Mouse (Mus musculus): ENCODE measurements around the gene Sctr. TPM values are rescaled to one million over a fixed set of nuclear protein-coding genes. Genes with fewer than 3 reads are reported as not detected.

Sctr gene
- total and polyA plus RNA-seq, 2 experiments from 2014 or later, result not detected

- Histone ChIP-seq H3K4me2 (ENCODE audit: low read depth, low read length) (no peak overlapping the region), H3K36me3 (replicated peaks; ENCODE audit: control insufficient read depth, insufficient read depth, low read length) (no peaks in the 10 kb centered on the region), H3K9ac (replicated peaks; ENCODE audit: low read depth, low read length) (no peak overlapping the region), H3K4me1 (ENCODE audit: control insufficient read depth, insufficient read depth) (no peaks in the 10 kb centered on the region), H3K9me3 (replicated peaks; ENCODE audit: control insufficient read depth, low read length) (no peaks in the 10 kb centered on the region), H3K27me3 (ENCODE audit: control insufficient read depth, insufficient read depth, low read length) (no peaks in the 10 kb centered on the region), H3K27ac (ENCODE audit: low read depth) (no peak overlapping the region), H3K4me3 (ENCODE audit: low read depth, low read length) (no peak overlapping the region)
- ATAC-seq (ENCODE audit: insufficient read depth, low read depth) (no peak), DNase-seq (ENCODE audit: low spot score) (no peak)
- WGBS, result 70% methylated on average over 5 of the region's 5 CpGs
- no peak for TF ChIP-seq CTCF (IDR thresholded peaks at IDR 0.05; ENCODE audit: low read depth)
Observed at GRCm38 (mm10) chr1:120060687-120061086, 54.0 kb downstream of the Sctr start.

DNA sequence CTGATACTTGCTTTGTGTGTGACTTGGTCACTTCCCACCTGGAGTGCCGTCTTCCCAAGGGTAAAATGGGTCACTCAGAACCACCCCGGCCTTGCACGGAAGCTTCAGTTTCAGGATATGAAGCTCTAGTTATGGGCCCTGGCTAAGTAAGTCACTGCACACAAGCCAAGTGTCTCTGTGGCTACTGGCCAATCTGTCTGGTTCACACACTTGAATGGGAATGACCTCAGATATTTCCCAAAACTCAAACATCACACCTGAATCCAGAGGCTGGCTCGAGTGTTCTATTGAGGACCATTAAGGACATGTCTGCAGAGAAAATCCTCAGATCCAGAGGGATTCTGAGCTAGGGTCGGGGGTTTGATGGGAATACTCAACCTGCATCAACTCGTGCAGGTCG lies 55.5 kb downstream of the Sctr start:
- no peak overlapping the region for H3K4me2 ChIP-seq (ENCODE audit: low read depth, low read length)
- H3K27ac ChIP-seq (ENCODE audit: low read depth), result no peak overlapping the region
- 87% methylated on average over 7 of the region's 7 CpGs for WGBS
- H3K4me3 ChIP-seq (ENCODE audit: low read depth, low read length), result no peak overlapping the region
- no peak for DNase-seq (ENCODE audit: low spot score)
- no peak overlapping the region for H3K9ac ChIP-seq (replicated peaks; ENCODE audit: low read depth, low read length)
- ATAC-seq (ENCODE audit: insufficient read depth, low read depth), result no peak
- no peak for TF ChIP-seq EP300 (IDR thresholded peaks at IDR 0.05; ENCODE audit: low read depth)
- no peak for TF ChIP-seq CTCF (IDR thresholded peaks at IDR 0.05; ENCODE audit: low read depth)
- H3K9me3 ChIP-seq (replicated peaks; ENCODE audit: control insufficient read depth, low read length), result no peaks in the 10 kb centered on the region
- no peaks in the 10 kb centered on the region for H3K4me1 ChIP-seq (ENCODE audit: control insufficient read depth, insufficient read depth)
- no peaks in the 10 kb centered on the region for H3K36me3 ChIP-seq (replicated peaks; ENCODE audit: control insufficient read depth, insufficient read depth, low read length)
- H3K27me3 ChIP-seq (ENCODE audit: control insufficient read depth, insufficient read depth, low read length), result no peaks in the 10 kb centered on the region

- no peaks in the 10 kb centered on the region for H3K9me3 ChIP-seq (replicated peaks; ENCODE audit: control insufficient read depth, low read length)
- H3K27me3 ChIP-seq (ENCODE audit: control insufficient read depth, insufficient read depth, low read length), result no peaks in the 10 kb centered on the region
- no peaks in the 10 kb centered on the region for H3K36me3 ChIP-seq (replicated peaks; ENCODE audit: control insufficient read depth, insufficient read depth, low read length)
- DNase-seq (ENCODE audit: low spot score) (no peak), ATAC-seq (ENCODE audit: insufficient read depth, low read depth) (no peak)
- no peak overlapping the region for H3K27ac ChIP-seq (ENCODE audit: low read depth)
- H3K4me3 ChIP-seq (ENCODE audit: low read depth, low read length), result no peak overlapping the region
- TF ChIP-seq EP300 (IDR thresholded peaks at IDR 0.05; ENCODE audit: low read depth) (no peak), CTCF (IDR thresholded peaks at IDR 0.05; ENCODE audit: low read depth) (no peak)
- 87% methylated on average over 11 of the region's 11 CpGs for WGBS
- no peaks in the 10 kb centered on the region for H3K4me1 ChIP-seq (ENCODE audit: control insufficient read depth, insufficient read depth)
- no peak overlapping the region for H3K9ac ChIP-seq (replicated peaks; ENCODE audit: low read depth, low read length)
- no peak overlapping the region for H3K4me2 ChIP-seq (ENCODE audit: low read depth, low read length)
Observed at GRCm38 (mm10) chr1:120064036-120064682, 57.5 kb downstream of the Sctr start.

- DNase-seq (ENCODE audit: low spot score) (no peak), ATAC-seq (ENCODE audit: insufficient read depth, low read depth) (no peak)
- H3K36me3 ChIP-seq (replicated peaks; ENCODE audit: control insufficient read depth, insufficient read depth, low read length), result no peaks in the 10 kb centered on the region
- no peak overlapping the region for H3K27ac ChIP-seq (ENCODE audit: low read depth)
- no peak overlapping the region for H3K4me2 ChIP-seq (ENCODE audit: low read depth, low read length)
- H3K27me3 ChIP-seq (ENCODE audit: control insufficient read depth, insufficient read depth, low read length), result no peaks in the 10 kb centered on the region
- H3K9ac ChIP-seq (replicated peaks; ENCODE audit: low read depth, low read length), result no peak overlapping the region
- 85% methylated on average over 8 of the region's 8 CpGs for WGBS
- no peak overlapping the region for H3K4me3 ChIP-seq (ENCODE audit: low read depth, low read length)
- no peaks in the 10 kb centered on the region for H3K9me3 ChIP-seq (replicated peaks; ENCODE audit: control insufficient read depth, low read length)
- TF ChIP-seq CTCF (IDR thresholded peaks at IDR 0.05; ENCODE audit: low read depth) (no peak), EP300 (IDR thresholded peaks at IDR 0.05; ENCODE audit: low read depth) (no peak)
- H3K4me1 ChIP-seq (ENCODE audit: control insufficient read depth, insufficient read depth), result no peaks in the 10 kb centered on the region
Observed at GRCm38 (mm10) chr1:120066159-120066558, 59.5 kb downstream of the Sctr start.

DNA sequence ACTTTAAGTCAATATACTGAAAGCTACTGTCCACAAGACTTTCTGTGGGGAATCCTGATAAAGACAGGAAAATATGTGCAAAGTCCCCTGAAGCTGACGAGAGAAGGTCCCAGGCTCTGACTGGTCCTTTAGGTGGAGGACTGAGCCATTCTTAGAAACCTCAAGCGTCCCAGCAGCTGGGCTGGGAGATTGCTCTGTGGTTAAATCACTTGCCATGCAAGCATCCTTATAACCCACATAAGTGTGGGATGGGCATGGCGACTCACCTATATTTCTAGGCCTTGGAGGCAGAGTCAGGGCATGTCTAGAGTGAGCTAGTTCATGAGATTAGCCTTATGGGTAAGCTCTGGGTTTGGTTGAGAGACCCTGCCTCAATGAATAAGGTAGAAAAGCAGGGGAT lies 59.9 kb downstream of the Sctr start:
- Histone ChIP-seq H3K27me3 (ENCODE audit: control insufficient read depth, insufficient read depth, low read length) (no peaks in the 10 kb centered on the region), H3K27ac (ENCODE audit: low read depth) (no peak overlapping the region), H3K9ac (replicated peaks; ENCODE audit: low read depth, low read length) (no peak overlapping the region), H3K36me3 (replicated peaks; ENCODE audit: control insufficient read depth, insufficient read depth, low read length) (no peaks in the 10 kb centered on the region), H3K4me2 (ENCODE audit: low read depth, low read length) (no peak overlapping the region), H3K4me3 (ENCODE audit: low read depth, low read length) (no peak overlapping the region), H3K4me1 (ENCODE audit: control insufficient read depth, insufficient read depth) (no peaks in the 10 kb centered on the region), H3K9me3 (replicated peaks; ENCODE audit: control insufficient read depth, low read length) (no peaks in the 10 kb centered on the region)
- DNase-seq (ENCODE audit: low spot score) (no peak), ATAC-seq (ENCODE audit: insufficient read depth, low read depth) (no peak)
- WGBS, result 84% methylated on average over 3 of the region's 3 CpGs
- TF ChIP-seq CTCF (IDR thresholded peaks at IDR 0.05; ENCODE audit: low read depth), result no peak
- TF ChIP-seq EP300 (IDR thresholded peaks at IDR 0.05; ENCODE audit: low read depth), result no peak

DNA sequence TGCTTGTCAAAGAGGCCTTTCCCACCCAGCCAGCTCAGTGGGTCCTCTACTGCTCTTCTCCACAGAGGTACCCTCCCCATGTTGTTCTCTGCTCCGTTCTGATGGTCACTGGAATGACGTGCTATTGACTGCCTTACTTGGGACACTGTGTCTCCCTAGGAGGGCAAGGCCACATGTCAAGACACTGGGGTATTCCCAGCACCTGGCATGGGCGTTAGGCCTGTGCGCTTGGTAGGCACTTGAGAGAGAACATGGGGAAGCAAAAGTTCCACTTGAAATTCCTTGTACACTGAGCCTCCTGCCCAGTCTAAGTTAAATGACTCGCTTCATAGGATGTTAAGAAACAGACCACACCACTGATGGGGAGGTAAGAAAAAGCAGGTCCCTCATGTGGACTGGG lies 62.4 kb downstream of the Sctr start:
- WGBS, result 66% methylated on average over 5 of the region's 5 CpGs
- no peaks in the 10 kb centered on the region for H3K9me3 ChIP-seq (replicated peaks; ENCODE audit: control insufficient read depth, low read length)
- ATAC-seq (ENCODE audit: insufficient read depth, low read depth) (no peak), DNase-seq (ENCODE audit: low spot score) (no peak)
- H3K4me3 ChIP-seq (ENCODE audit: low read depth, low read length), result no peak overlapping the region
- no peak overlapping the region for H3K4me2 ChIP-seq (ENCODE audit: low read depth, low read length)
- peaks cover 8% of the 10 kb centered on the region; the same call in 1 of the 2 replicates for H3K4me1 ChIP-seq (ENCODE audit: control insufficient read depth, insufficient read depth)
- H3K27me3 ChIP-seq (ENCODE audit: control insufficient read depth, insufficient read depth, low read length), result peaks cover 8% of the 10 kb centered on the region; the same call in 1 of the 2 replicates
- TF ChIP-seq CTCF (IDR thresholded peaks at IDR 0.05; ENCODE audit: low read depth), result no peak
- no peak for TF ChIP-seq EP300 (IDR thresholded peaks at IDR 0.05; ENCODE audit: low read depth)
- H3K9ac ChIP-seq (replicated peaks; ENCODE audit: low read depth, low read length), result no peak overlapping the region
- no peaks in the 10 kb centered on the region for H3K36me3 ChIP-seq (replicated peaks; ENCODE audit: control insufficient read depth, insufficient read depth, low read length)
- H3K27ac ChIP-seq (ENCODE audit: low read depth), result no peak overlapping the region
